Mouse (Mus musculus) inflammation-experienced regulatory T-cells (primary cell): ENCODE results near the gene Xbp1. TPM values are rescaled to one million over a fixed set of nuclear protein-coding genes. Genes with fewer than 3 reads are reported as not detected.

Experiments
- polyA plus RNA-seq, 2 experiments: library from polyadenylated mRNA; unstranded; fragments of 100-300 nt; shearing (Covaris generic); gene quantifications; one replicate each; pipeline ENCODE4 v1.2.1; 2017

The Xbp1 gene
- polyA plus RNA-seq, result 100 to 1,000 TPM; 141 to 151 TPM

GRCm38 (mm10) chr11:5520412-5521265 lies at the start of gene Xbp1:
Gene Xbp1 (plus strand): TSS chr11:5520659.

GRCm38 (mm10) chr11:5541799-5542481 lies 21.5 kb downstream of the Xbp1 start, which contains the start of gene Ccdc117:
Gene Ccdc117 (minus strand): TSS chr11:5542187.

GRCm38 (mm10) chr11:5569474-5569873 lies 49.0 kb downstream of the Xbp1 start, which contains the start of gene Ankrd36:
Gene Ankrd36 (plus strand): TSS chr11:5569684.

Other genes with a start within 250 kb of the Xbp1 start
- gene Znrf3, start 75.8 kb upstream of the Xbp1 start, polyA plus RNA-seq, result 10 to 100 TPM; 16.6 to 21.8 TPM
- 10 to 100 TPM; 37.7 to 48.9 TPM for gene Ccdc117, start 21.5 kb downstream of the Xbp1 start, polyA plus RNA-seq
- gene Ankrd36, start 49.0 kb downstream of the Xbp1 start, polyA plus RNA-seq, result under 1 TPM in 1 of 2 experiments, not detected in 1; 0.55 TPM
- 100 to 1,000 TPM; 151 to 176 TPM for gene Mrps24, start 195.0 kb downstream of the Xbp1 start, polyA plus RNA-seq
- 10 to 100 TPM; 25.7 to 30.3 TPM for gene Urgcp, start 241.7 kb downstream of the Xbp1 start, polyA plus RNA-seq